Mouse (Mus musculus): ENCODE measurements at regions not wholly inside any gene's neighbourhood (a gene's known extent, or its start where the extent isn't known, plus 50 kb on each side); places are given as distances from the start of the nearest gene placed in this dataset.

DNA sequence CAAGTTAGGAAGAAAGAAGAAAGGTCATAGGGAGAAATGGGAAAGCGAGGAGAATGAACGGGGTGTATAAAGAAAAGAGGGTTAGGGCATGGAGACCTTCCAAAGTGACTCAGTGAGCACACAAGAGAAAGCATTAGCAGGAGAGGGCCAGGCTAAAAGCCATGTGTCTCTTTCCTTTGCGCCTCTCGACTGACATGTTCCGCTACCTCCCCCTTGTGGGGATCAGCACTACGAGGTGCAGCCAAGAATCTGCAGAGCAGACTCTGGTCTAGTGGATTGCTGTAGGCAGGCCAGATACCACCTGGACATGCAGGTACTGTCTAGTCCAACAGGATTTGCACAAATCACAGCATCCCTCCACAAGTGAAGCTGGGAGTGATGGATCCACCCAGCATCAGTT, 54.0 kb downstream of the Kcna5 start:
- peak; percentile 28 to 35 for DNase-seq

GRCm38 (mm10) chr6:126477506-126477905, 57.7 kb downstream of the Kcna5 start:
- no peak for DNase-seq

DNA sequence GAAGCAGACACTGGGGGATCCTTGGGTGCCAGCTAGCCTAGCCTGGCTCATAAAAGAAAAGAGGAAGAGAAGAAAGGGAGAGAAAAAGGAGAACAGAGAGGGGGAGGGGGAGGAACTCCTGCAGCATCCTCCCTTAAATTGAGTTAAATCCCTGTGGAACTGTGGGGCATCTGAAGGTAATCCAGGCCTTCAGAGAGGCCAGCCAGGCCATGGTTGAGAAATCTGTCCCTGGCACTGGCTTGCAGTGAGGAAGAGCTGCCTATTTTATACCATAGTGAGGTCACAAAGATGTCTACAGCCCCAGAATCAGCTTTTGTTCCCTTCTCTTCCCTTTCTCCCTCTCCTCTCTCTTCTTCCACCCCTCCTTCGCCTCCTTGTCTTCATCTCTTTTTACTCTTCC, 58.5 kb downstream of the Kcna5 start:
- no peak for DNase-seq

DNA sequence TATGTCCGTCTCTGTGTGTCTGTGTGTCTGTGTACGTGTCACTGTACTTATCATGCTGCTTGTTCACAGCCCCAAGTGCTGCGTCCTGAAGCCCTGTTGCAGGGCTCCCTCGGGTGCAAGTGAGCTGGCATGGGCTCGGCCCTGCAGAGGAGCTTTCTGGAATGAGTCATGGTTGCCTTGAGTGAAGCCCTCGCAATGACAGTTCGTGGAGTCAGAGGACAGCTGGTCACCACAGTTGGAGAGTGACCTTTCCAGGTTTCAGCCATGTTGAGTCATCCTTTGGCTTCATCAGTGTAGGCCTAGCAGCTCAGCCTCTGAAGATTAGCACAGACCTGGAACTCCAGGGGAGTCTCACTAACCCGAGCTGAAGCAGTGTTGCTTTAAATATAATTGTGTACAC, 59.7 kb downstream of the Kcna5 start:
- no peak for DNase-seq

GRCm38 (mm10) chr6:126453751-126454150, 81.5 kb downstream of the Kcna5 start:
- no peak for DNase-seq

- no peak for DNase-seq
Observed at GRCm38 (mm10) chr6:126445519-126445918, 89.7 kb downstream of the Kcna5 start.

- no peak for DNase-seq
Observed at GRCm38 (mm10) chr6:126440254-126440653, 95.0 kb downstream of the Kcna5 start.

GRCm38 (mm10) chr6:126437976-126438736, 97.1 kb downstream of the Kcna5 start:
- DNase-seq = no peak

GRCm38 (mm10) chr6:126427208-126427607, 108.0 kb downstream of the Kcna5 start:
- no peak for DNase-seq

DNA sequence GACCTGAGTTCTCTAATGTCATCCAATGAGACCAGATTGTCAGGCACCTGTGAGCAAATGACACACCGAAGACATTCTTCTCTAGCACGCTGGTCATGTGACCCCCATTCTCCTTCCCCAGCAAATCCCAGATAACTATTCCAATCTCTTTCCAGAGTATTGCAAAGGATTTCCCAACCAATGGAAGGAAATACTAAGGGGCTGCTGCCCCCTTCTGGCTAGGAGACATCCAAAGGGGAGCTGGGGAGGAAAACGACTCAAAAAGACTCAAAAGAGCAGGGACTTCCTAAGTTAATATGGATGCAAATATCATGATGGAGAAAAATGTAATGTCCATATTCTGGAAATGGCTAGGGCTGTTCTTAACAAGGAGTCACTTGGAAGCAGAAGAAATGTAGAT, 129.5 kb downstream of the Kcna5 start:
- peak in 1 of 2 experiments; percentile 43 for DNase-seq

DNA sequence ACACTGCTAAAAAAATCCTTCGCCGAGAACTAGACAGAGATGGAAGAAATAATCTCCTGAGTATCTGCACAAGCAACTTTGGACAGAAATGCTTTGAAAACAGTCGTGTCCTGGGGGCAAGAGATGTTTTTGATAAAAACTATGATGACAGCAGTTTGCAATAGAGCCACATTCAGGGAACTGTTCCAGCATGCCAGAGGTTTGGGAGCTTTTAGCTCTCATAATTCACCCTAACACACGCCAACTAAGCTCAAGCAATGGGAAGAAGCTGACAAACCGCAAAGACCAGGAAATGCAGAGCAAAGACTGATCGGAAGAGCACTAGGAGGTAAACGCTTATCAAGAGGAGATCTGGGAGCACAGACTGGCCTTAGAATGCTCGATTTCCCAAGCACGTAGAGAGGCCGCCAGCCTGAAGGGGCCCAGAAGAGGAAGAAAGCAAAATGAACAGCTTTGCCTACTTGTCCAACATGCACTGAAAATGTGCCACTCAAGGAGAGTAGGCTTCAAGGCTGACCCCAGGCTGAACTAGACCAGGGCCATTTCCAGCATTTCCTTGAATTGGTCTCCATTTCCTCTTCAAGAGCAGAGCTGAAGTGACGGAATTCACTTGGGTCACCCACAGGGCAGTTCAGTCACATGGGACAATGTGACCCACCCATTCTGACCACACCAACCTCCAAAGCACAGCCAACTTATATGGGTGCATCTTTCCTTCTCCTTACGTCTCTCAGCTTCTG, 130.7 kb downstream of the Kcna5 start:
- DNase-seq = peak; percentile 37 to 46

- DNase-seq = peak in 1 of 2 experiments; percentile 0
Observed at GRCm38 (mm10) chr6:126399595-126399994, 135.6 kb downstream of the Kcna5 start.

DNA sequence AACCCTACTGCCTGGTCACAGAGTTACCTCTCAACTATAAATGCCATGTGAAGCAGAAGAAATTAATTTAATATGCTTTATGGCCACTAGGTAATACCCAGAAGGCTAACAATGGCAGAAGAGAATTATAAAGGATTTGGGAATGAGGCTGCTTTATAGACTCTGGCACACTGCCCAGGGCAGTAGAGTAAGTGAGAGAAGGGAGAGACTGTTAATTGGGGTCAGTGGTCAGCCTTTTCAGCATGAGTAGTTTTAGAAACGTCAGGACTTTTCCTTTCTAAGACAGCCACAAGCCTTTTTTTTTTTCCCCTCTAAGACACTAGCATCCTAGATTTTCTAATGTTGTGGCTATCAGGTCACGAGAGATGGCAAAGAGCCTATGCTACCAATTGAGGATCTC, 136.6 kb downstream of the Kcna5 start:
- DNase-seq = peak in 1 of 2 experiments; percentile 2

DNA sequence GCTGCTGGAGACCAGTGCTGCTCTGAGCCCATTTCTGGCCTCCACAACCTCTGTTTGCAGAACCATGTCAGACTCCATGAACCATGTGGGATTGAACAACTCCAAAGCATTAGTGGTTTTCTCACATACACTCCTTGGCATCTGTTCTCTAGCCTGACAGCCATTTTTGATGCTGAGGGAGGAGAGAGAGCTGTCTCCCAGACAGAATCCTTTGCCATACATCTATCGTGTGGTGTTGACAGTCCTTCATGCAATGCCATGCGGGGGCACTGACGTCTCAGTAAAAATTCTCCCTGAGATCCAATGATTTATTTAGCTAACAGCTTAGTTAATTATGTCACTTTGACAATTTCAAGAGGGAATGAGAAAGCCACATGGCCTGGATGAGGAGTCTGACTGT, 140.2 kb downstream of the Kcna5 start:
- peak in 1 of 2 experiments; percentile 2 for DNase-seq

- DNase-seq = peak; percentile 8 to 31
Observed at GRCm38 (mm10) chr6:126394111-126394809, 141.0 kb downstream of the Kcna5 start.

- peak in 1 of 2 experiments; percentile 33 for DNase-seq
Observed at GRCm38 (mm10) chr6:126384210-126385012, 150.8 kb downstream of the Kcna5 start.

- no peak for DNase-seq
Observed at GRCm38 (mm10) chr6:126377216-126377615, 158.0 kb downstream of the Kcna5 start.

DNA sequence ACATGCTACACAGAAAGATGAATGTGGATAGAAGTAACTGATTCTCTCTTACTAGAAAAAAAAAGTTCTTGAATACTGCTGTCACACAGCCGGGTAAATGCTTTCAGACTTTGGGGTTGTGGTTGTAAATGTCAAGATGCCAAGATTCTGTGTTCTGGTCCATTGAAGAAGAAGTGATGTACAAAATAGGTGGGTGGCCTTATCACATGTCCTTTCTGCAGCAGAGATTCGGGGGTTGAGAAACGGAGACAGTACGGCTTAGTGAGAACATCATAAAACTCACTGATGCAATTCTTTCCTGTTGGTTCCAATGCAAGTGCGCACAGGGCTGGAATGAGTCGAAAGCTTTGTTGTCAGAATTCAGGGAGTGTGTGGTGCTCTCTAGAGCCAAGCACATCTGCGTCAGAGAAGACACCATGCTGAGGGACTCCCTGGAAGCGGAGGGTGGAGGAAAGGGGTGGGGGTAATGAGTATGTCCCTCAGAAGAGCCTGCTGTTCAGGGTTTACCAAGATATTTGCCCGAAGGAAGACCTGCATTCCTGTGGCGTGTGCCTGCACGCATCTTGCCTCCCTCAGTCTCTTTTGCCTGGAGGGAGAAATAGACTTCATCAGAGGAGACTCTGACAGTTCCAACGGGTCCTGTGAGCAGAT, 160.1 kb downstream of the Kcna5 start:
- no peak for DNase-seq

GRCm38 (mm10) chr6:126371971-126372370, 163.2 kb downstream of the Kcna5 start:
- peak in 1 of 2 experiments; percentile 52 for DNase-seq

GRCm38 (mm10) chr6:126371489-126371888, 163.7 kb downstream of the Kcna5 start:
- no peak for DNase-seq

DNA sequence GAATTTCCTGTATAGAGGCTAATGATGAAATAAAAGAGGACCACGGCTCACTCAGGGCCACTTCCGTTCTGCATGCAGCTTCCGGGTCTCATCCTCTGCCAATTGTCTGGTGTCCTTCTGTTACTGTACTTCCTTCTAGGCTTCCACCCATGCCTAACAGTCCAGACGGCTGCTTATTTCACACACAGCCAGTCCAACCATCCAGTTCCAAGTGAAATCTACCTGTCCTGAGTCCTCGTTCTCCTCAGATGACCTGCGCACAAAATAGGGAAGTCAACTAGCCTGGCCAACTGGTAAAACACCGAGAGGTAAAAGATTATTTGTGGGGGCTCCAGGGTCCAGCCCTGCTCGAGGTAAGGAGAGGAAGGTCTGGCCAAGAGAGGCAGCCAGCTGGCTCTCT, 169.7 kb downstream of the Kcna5 start:
- no peak for DNase-seq

DNA sequence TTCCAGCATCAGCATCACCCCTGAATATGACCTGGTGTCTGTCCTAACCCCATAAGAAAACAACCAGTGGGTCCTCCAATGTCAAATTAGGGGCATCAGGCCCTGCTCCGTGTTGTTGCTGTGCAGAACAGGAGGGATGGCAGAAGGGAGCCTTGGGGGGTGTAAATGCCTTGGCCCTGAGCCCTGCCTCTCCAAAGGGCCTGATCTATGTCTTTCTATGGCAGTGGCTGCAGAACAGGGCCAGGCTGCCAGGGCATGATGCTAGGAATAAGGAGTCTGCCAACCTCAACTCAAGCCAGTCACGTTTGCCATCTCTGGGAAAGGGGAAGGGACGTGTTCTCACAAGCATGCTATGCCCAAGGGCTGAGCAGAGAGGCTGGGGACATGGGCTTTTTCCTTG, 172.9 kb downstream of the Kcna5 start:
- no peak for DNase-seq
